Mouse (Mus musculus): ENCODE results near the gene Syngr2. TPM values are rescaled to one million over a fixed set of nuclear protein-coding genes. Genes with fewer than 3 reads are reported as not detected.

Syngr2 gene
- total RNA-seq (2023): 50.9 TPM

DNA sequence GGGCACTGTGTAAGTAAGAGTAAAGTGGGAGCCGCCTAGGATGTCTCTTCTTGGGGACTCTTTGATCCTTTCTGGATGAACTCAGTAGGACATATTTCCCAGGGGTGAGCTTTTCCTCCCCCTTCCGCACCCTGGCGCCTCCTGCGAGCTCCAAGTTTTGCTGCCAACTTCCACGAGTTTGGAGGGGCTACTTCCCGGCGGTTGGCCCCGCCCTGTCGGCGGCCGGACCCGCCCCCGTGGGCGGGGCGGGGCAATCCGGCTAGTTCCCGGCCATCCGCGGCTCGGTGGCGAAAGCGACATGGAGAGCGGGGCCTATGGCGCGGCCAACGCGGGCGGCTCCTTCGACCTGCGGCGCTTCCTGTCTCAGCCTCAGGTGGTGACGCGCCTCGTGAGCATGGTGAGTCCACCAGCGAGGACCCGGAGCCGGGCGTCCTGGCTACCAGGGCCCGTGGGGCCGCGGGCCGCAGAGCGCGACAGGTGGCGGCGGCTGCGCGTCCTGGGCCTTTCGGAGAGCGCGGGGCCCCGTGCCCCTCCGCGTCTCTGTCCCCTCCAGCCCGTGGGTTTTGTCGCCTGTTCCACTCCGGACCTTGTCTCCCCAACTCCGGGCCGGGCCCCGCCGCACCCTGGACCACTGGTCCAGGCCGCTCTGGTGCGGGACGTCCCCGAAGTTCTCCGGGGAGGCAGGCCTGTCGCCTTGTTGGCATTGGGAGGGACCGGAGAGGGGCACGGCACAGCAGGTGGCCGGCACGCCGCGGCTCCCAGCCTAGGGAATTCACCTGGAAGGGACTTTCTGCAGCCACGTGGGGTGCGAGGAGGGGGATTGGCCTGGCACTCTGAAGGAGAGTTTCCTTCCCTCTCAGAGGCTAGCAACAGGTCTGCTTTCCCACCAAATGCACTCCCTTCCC is at the start of gene Syngr2, which contains the start of gene Gm20708:
Syngr2 (plus strand) TSS at position 262 of the 905 bp plus-strand sequence.
Gm20708 (plus strand) TSS at position 262 of the 905 bp plus-strand sequence.

DNA sequence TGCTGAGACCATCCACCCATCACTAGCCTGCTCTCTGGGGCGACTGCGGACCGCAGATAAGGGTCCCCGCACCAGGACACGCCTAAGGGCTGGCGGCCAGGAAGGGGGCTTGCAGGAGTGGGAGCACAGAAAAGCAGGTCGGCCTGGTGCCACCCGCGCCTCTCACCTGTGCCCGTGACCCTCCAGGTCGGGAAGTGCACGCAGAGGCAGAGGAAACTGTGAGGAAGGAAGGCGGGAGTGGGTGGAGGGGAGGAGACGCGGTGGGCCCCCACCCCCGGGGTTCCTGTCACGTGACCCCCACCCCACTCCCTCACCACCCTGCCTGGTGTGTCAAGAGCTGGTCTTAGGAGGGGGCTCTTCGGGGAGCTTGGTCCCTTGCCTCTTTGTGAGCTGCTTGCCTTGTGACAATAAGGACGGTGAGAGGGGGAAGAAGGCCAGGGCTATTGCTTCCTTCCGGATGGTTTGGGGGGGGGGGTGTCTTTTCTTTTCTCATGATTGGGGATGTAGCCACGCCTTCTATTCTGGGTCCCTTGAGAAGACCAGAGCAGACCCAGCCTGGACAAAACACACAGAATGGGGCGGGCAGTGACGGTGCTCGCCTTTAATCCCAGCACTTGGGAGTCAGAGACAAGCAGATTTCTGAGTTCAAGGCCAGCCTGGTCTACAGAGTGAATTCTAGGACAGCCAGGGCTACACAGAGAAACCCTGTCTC is 27.3 kb upstream of the Syngr2 start, which contains the start of the genes Tmc8 and Tmc6:
Tmc8 (plus strand) TSS at position 84 of the 712 bp plus-strand sequence.
Tmc6 (minus strand) TSS at position 206 of the 712 bp plus-strand sequence.

GRCm38 (mm10) chr11:117797511-117798159 is 11.8 kb upstream of the Syngr2 start, which contains the start of gene 6030468B19Rik:
Gene 6030468B19Rik, plus strand, starts transcription at chr11:117797660.

DNA sequence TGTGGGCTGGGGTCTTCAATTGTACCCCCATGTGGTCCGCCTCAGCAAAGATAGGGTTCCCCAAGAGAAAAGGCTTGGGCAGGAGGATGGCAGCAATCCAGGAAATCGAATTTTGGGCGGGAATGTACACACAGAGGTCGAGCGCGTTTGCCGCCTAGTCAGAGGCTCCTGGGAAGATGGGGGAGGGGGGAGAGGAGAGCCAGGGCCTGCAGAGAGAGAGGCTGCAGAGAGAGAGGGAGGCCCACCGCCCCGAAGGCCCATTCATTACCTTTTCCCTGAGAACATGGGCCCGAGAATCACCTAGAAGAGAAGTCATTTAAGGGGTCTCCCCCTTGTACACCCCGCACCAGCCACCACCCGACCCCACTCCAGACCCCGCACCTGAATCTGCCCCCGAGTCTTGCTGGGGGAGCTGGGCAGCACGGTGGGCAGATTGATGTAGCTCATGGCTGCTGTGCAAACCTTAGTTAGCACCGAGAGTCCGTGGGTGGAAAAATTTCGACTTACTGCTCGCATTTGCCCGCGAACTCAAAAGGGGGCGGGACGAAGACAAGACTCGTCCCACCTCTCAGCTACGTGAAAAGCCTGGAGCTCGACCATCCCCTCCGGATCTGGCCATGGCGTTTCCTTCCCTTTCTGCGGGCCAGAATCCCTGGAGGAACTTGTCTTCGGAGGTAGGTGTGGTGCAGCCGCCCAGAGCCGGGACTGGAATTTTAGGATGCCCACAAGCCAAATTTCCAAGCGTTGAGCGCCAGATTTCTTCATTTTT is 16.0 kb downstream of the Syngr2 start, which contains the start of the genes Afmid and Tk1:
Afmid (plus strand) TSS at position 592 of the 769 bp plus-strand sequence.
Tk1 (minus strand) TSS at position 760 of the 769 bp plus-strand sequence.

GRCm38 (mm10) chr11:117848985-117849671 is 39.7 kb downstream of the Syngr2 start, which contains the start of gene Birc5:
Gene Birc5, plus strand, starts transcription at chr11:117849251.

DNA sequence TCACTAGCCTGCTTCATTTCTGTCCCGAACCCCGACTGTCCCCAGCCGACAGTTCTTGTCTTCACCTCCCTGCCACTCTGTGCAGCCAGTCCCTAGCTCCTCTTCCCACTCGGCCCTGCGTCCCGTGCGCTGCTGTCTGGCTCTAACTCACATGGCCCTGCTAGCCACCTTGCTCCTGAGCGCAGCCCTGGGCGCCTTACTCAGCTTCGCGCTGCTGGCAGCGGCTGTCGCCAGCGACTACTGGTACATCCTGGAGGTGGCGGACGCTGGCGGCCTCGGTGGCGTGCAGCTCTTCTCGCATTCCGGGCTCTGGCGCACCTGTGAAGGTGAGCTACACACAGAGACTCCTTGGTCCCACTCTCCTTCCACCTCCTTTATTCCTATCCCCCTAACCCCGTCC is 51.1 kb downstream of the Syngr2 start, which contains the start of gene Tmem235:
Tmem235 (plus strand) TSS at position 152 of the 400 bp plus-strand sequence.

Other genes with a start within 250 kb of the Syngr2 start
- 90.6 TPM for gene Tnrc6c, start 155.4 kb upstream of the Syngr2 start, total RNA-seq (2023)
- 102 TPM for gene Tmc8, start 27.6 kb upstream of the Syngr2 start, total RNA-seq (2023)
- 284 TPM for gene Tmc6, start 27.5 kb upstream of the Syngr2 start, total RNA-seq (2023)
- gene 6030468B19Rik, start 12.0 kb upstream of the Syngr2 start, total RNA-seq (2023): not detected
- gene Gm20708, start within 50 bp of the Syngr2 start, total RNA-seq (2023): 5.6 TPM
- 14.7 TPM for gene Afmid, start 16.3 kb downstream of the Syngr2 start, total RNA-seq (2023)
- gene Tk1, start 16.4 kb downstream of the Syngr2 start, total RNA-seq (2023): 3.4 TPM
- 1.7 TPM for gene Birc5, start 39.6 kb downstream of the Syngr2 start, total RNA-seq (2023)
- not detected for gene Tmem235, start 51.1 kb downstream of the Syngr2 start, total RNA-seq (2023)
- gene Tha1, start 63.8 kb downstream of the Syngr2 start, total RNA-seq (2023): 10.0 TPM
- 78.8 TPM for gene Socs3, start 160.4 kb downstream of the Syngr2 start, total RNA-seq (2023)
- 57.4 TPM for gene Pgs1, start 176.6 kb downstream of the Syngr2 start, total RNA-seq (2023)

Data from CD4-positive naive resting alpha-beta T cell, adult 57 days (primary cell).